Mouse (Mus musculus): ENCODE data around the gene Gm47841.

Gene Gm47841

GRCm38 (mm10) chr15:101042613-101043012, 4.6 kb downstream of the Gm47841 start:
- peak; percentile 46 for DNase-seq (ENCODE audit: low spot score)

DNA sequence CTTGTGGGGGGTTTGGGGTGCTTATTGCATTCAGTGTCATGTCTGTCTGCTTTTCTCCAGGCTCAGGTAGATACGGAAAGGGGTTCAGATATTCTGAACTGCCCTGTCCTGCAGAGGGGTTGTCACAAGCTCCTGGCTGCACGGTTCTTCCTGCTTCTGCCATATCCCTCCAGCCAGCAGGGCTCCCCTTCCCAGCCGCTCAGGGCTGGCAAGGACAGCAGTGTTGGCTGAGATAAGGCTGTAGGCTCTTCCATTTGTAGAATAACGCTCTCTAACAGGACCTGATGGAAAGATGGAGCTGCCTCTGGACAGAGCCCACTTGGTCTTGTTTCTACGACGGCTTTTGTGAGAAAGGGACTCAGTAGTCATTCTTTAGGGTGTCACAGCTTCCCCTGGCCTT, 5.2 kb downstream of the Gm47841 start:
- DNase-seq (ENCODE audit: low spot score), result no peak

GRCm38 (mm10) chr15:101039651-101040050, 7.5 kb downstream of the Gm47841 start:
- no peak for DNase-seq (ENCODE audit: low spot score)

- DNase-seq (ENCODE audit: low spot score), result no peak
These were observed 18.2 kb downstream of the Gm47841 start for GRCm38 (mm10) chr15:101028960-101029359.

- DNase-seq (ENCODE audit: low spot score), result peak; percentile 56
These were observed 35.8 kb downstream of the Gm47841 start for GRCm38 (mm10) chr15:101011352-101011751.

DNA sequence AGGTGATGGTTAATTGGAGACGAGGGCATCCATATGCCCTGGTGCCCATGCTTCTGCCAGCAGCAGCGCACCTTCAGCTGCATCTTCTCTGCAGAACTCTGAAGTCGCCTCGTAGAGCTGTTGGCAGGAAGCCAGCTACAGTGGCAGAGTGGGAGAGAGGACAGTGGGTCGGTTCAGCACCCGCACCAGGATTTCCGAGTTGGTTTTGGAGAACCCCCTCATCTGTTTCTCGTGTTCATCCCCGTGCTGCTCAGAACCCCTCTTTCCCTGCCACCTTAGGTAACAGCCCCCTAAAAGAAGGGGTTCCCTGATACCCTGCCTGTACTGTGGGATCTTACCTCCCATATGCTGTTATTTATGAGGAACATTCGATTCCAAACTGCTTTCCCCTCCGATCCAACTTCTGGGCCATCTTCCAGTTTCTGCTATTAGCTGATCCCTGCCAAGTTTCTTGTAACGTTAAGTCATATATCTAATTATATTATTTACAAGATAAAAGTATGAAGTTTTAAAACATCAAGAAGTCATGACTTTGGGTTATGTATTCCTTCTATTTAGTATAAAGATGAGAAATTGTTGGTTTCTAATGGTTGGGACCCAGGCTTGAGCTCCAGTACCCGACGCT, 38.7 kb downstream of the Gm47841 start:
- no peak for DNase-seq (ENCODE audit: low spot score)

DNA sequence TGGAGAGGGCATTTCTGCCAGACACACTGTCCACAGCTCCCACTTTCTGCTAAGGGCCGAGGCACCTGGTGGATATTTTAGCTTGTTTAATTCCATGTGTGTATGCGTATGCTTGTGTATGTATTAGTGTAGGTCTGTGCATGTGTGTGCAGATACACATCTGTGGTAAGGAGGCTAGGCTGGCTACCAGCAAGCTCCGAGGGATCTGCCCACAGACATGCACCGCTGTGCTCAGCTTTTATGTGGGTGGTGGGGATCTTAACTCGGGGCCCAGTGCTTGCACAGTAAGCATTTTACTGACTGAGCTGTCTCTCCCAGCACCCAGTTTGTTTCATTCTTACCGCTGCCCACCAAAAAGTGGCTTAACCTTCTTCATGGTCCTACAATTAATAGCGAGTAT, 40.0 kb downstream of the Gm47841 start:
- DNase-seq (ENCODE audit: low spot score), result no peak

DNA sequence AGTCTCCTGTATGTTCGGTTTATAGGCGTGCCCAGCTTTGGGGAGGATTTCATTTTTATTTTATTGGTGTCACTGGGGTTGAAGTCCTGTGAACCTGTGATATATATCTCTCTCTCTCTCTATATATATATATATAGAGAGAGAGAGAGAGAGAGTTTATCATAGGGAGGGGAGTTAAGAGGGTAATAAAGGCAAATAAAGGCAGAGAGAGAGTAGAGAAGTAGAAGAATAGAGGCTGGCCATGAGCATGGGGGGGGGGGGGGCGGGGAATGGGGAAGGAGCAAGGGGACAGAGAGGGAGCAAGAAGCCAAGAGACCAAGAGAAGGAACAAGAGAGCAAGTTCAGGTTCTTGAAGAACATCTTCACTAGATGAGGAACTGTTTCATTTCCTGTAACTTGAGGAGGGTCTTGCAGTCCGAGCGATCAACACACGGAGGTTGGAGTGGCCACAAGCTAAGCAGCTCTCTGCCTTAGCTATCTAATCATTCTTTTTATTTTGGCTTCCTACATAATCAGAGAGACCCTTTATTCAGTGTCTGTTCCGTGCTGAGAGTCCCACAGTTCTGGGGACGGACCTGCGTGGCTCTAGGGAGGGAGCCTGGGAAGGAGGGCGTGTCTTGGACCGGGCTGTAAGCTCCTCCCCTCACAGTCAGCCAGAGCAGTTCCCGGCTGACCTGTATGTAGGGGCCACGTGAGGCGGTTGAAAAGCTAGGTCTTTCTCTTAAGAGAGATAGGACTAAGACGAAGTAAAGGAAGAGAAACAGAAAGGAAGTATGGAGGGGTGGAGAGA, 40.8 kb downstream of the Gm47841 start:
- no peak for DNase-seq (ENCODE audit: low spot score)

- DNase-seq (ENCODE audit: low spot score), result no peak
These were observed 41.5 kb downstream of the Gm47841 start for GRCm38 (mm10) chr15:101005717-101006116.

DNA sequence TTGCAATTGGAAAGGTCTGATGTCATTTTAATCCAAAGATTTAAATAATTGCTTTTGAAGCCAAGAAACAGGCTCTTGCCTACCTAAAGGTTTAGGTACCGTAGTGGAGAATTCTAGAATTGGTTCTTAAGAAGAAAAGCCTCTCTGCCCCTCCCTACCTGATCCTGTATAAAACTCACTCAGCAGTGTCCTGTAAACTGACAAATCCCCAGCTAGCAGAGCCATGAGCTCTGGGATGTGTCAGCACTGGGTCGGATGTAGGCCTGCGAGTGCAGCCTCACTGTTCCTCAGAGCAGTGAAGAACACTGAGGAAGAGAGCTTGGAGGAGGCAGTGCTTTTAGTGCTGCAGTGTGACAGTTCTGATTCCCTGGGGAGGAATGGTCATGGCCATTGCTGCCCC, 42.7 kb downstream of the Gm47841 start:
- DNase-seq (ENCODE audit: low spot score), result no peak

GRCm38 (mm10) chr15:101002466-101002865, 44.7 kb downstream of the Gm47841 start:
- no peak for DNase-seq (ENCODE audit: low spot score)

- DNase-seq (ENCODE audit: low spot score), result no peak
These were observed 45.5 kb downstream of the Gm47841 start for GRCm38 (mm10) chr15:101001685-101002084.

- DNase-seq (ENCODE audit: low spot score), result no peak
These were observed 50.1 kb downstream of the Gm47841 start for GRCm38 (mm10) chr15:100997090-100997489.

Measured in testis, postnatal 14 days (tissue).